Mouse (Mus musculus) midbrain, embryonic 12.5 days (tissue): ENCODE measurements around the gene Sf3b5. TPM values are rescaled to one million over a fixed set of nuclear protein-coding genes. Genes with fewer than 3 reads are reported as not detected.
"Not testable (repeated sequence)": the region's sequence is repeated elsewhere in the genome, so short reads cannot be mapped to it uniquely, and the experiment has no call there.

Experiments used
- ATAC-seq: fragments of 200-750 bp; cut with Nextera tagmentation; 2 replicates; pipeline ENCODE4 v1.8.0; 2017; ENCODE audit warnings: low read depth, moderate TSS enrichment, moderate library complexity; ENCODE audit not compliant: low FRiP score
- H3K27ac ChIP-seq: fragments of 300-500 bp; sonication (generic); replicated peaks from 2 replicates; pipeline ENCODE4 v1.5.1; 2016; ENCODE audit warnings: mild to moderate bottlenecking
- H3K27me3 ChIP-seq: fragments of 300-500 bp; sonication (generic); 2 replicates; pipeline ENCODE4 v1.6.1; 2016; ENCODE audit warnings: mild to moderate bottlenecking
- H3K36me3 ChIP-seq: fragments of 300-500 bp; sonication (generic); 2 replicates; pipeline ENCODE4 v1.6.1; 2016
- H3K4me1 ChIP-seq: fragments of 300-500 bp; sonication (generic); 2 replicates; pipeline ENCODE4 v1.6.1; 2016
- H3K4me2 ChIP-seq: fragments of 300-500 bp; sonication (generic); replicated peaks from 2 replicates; pipeline ENCODE4 v1.6.1; 2016; ENCODE audit warnings: mild to moderate bottlenecking, moderate library complexity
- H3K4me3 ChIP-seq: fragments of 300-500 bp; sonication (generic); 2 replicates; pipeline ENCODE4 v1.5.1; 2016; ENCODE audit warnings: mild to moderate bottlenecking
- H3K9ac ChIP-seq: fragments of 300-500 bp; sonication (generic); replicated peaks from 2 replicates; pipeline ENCODE4 v1.6.1; 2016; ENCODE audit warnings: mild to moderate bottlenecking, moderate library complexity
- H3K9me3 ChIP-seq: fragments of 300-500 bp; sonication (generic); 2 replicates; pipeline ENCODE4 v1.6.1; 2016; ENCODE audit warnings: mild to moderate bottlenecking
- WGBS: fragments of 180-500 bp; shearing (Covaris S2); methylation state at CpG from one replicate; pipeline ENCODE4 v1.1.7; 2016; 5-methylcytosine and 5-hydroxymethylcytosine counted together
- polyA plus RNA-seq: library from polyadenylated mRNA; unstranded; fragments of >200 nt; fragmentation: Nextera tagmentation; extraction: Ambion mirVana; gene quantifications from 2 replicates; pipeline ENCODE4 v1.2.1, GENCODE M21; 2016

Gene Sf3b5
- polyA plus RNA-seq, 1 experiment from 2014 or later, result 30.3 TPM

DNA sequence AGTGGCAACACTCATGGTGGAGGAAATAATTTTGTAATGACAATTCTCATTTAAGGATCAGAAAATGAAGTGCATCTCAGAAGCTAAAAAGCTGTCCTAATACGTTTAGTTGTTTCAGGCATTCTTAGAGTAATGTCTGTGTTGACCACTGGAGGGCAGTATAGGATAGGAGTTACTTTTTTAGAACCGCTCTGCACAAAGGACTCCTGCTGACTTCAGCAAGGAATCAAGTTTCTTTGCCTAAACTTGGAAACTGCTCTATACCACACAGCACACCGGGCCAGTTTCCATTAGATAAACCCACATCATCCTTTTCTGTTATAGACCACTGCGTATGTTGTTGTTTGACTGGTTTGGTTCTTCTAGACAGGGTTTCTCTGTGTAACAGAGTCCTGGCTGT, 11.4 kb downstream of the Sf3b5 start:
- peak; percentile 59; the same call in 1 of the 2 replicates for ATAC-seq
- Histone ChIP-seq H3K4me2 (no peak overlapping the region), H3K27ac (no peak overlapping the region), H3K9me3 (no peaks in the 10 kb centered on the region), H3K36me3 (no peaks in the 10 kb centered on the region), H3K4me1 (no peaks in the 10 kb centered on the region), H3K4me3 (no peak overlapping the region), H3K9ac (no peak overlapping the region), H3K27me3 (no peaks in the 10 kb centered on the region)
- WGBS, result 32% methylated on average over 4 of the region's 4 CpGs

DNA sequence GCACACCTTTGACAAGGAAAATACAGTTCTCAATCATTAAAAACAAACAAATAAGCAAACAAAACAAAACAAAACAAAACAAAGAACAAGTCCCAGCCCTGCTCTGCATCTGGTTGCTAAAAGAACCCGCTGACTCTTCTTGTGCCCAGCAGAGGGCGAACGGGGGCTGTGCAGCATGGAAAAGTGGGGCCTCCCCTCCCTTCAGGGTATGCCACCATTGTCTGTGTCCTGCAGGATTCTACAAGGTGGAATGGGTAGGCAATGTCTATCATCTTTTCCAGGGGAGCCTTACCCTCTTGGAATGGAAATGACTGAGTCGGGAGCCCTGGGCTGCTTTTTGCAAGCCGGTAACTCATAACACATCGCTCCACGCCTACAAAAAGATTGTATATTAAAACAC, 13.4 kb downstream of the Sf3b5 start:
- Histone ChIP-seq H3K4me2 (no peak overlapping the region), H3K36me3 (no peaks in the 10 kb centered on the region), H3K27ac (no peak overlapping the region), H3K4me3 (no peak overlapping the region), H3K4me1 (no peaks in the 10 kb centered on the region), H3K9ac (no peak overlapping the region), H3K9me3 (no peaks in the 10 kb centered on the region), H3K27me3 (no peaks in the 10 kb centered on the region)
- peak; percentile 38; the same call in 1 of the 2 replicates for ATAC-seq
- 63% methylated on average over 7 of the region's 7 CpGs for WGBS

DNA sequence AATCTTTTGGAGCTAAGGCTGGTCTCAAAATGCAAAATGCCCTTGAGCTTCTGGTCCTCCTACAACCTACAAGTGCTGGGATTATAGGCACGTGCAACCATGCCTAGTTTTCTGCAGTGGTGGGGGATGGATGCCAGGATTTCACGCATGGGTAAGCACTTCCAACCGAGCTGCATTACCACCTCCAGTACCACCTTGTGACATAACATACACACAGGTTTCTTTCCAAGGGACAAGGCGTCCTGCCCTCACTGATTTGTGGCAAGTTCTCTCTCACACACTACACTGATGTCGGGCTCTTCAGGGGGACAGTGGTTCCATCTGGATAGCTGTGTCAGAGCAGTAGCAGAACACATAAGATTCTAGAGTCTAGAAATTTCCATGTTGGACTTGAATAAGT, 13.9 kb downstream of the Sf3b5 start:
- no peak overlapping the region for H3K4me2 ChIP-seq
- no peaks in the 10 kb centered on the region for H3K9me3 ChIP-seq
- H3K4me3 ChIP-seq, result no peak overlapping the region
- H3K27ac ChIP-seq, result no peak overlapping the region
- no peak for ATAC-seq
- no peaks in the 10 kb centered on the region for H3K36me3 ChIP-seq
- no peaks in the 10 kb centered on the region for H3K27me3 ChIP-seq
- 76% methylated on average over 5 of the region's 5 CpGs for WGBS
- H3K9ac ChIP-seq, result no peak overlapping the region
- H3K4me1 ChIP-seq, result no peaks in the 10 kb centered on the region

DNA sequence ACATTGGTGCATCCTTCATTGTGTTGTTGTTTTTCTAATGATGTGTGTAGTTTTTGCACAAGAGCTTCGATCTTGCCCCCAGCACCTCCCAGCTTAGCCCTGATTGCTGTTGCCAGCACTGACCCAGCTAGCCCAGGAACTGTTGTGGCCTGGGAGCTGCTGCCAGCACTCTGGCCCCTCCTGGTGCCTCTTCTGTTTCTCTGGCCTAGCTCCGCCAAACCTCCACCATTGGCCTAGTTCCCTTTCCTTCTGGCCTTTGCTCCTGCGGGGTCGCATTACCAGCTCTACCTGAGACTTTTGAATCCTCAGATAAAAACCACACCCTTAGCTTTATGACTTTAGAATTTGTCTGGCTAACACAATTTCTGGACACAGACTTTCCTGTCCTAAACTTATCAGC, 17.0 kb downstream of the Sf3b5 start:
- Histone ChIP-seq H3K36me3 (no peaks in the 10 kb centered on the region), H3K9me3 (no peaks in the 10 kb centered on the region), H3K4me2 (no peak overlapping the region), H3K27me3 (no peaks in the 10 kb centered on the region), H3K27ac (no peak overlapping the region), H3K9ac (no peak overlapping the region), H3K4me3 (no peak overlapping the region), H3K4me1 (no peaks in the 10 kb centered on the region)
- no peak for ATAC-seq
- 88% methylated on average over 4 of the region's 4 CpGs for WGBS

DNA sequence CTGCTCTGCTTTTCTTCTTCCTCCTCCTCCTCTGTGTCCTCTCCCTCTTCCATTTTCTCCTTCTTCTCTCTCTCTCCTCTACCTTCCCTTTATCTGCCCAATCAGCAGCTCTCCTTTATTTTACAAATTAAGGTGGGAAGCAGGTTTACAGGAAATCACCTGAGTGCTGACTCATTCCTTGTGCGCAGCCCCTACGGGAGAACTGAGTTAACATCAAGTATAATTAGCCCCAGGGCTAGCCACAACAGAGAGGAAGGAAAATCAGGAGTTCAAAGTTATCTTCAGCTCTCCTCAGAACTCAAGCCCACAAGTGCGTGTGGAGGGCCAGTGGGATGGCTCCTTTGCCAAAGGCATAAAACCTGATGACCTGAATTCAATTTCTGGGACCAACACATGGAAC, 18.8 kb downstream of the Sf3b5 start:
- H3K27me3 ChIP-seq, H3K36me3 ChIP-seq, H3K4me2 ChIP-seq, H3K9ac ChIP-seq, H3K9me3 ChIP-seq, H3K27ac ChIP-seq, ATAC-seq, H3K4me1 ChIP-seq, H3K4me3 ChIP-seq: not testable (repeated sequence)
- WGBS, result 76% methylated on average over 3 of the region's 3 CpGs

DNA sequence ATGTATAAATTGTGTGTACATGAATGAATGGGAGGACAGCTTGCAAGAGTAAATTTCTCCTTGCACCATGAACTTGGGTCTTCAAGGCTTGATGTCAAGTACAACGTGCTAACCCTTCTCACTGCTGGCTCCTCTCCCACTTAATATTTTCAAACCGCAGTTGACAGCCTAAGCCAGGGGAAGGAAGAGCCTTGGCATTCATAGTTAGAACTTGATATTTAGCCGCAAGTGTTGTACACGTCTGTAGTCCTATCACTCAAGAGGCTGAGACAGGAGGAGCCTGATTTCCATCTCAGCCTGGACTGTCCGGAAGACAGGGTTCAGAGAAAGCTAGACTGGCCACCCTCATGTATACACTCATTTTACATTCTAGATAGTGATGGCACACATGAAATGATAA, 22.6 kb downstream of the Sf3b5 start:
- H3K36me3 ChIP-seq, result no peaks in the 10 kb centered on the region
- H3K4me3 ChIP-seq, result no peak overlapping the region
- no peak overlapping the region for H3K4me2 ChIP-seq
- no peak overlapping the region for H3K9ac ChIP-seq
- WGBS, result 91% methylated on average over 5 of the region's 5 CpGs
- H3K27me3 ChIP-seq, result no peaks in the 10 kb centered on the region
- no peak for ATAC-seq
- no peaks in the 10 kb centered on the region for H3K4me1 ChIP-seq
- no peaks in the 10 kb centered on the region for H3K9me3 ChIP-seq
- H3K27ac ChIP-seq, result no peak overlapping the region

DNA sequence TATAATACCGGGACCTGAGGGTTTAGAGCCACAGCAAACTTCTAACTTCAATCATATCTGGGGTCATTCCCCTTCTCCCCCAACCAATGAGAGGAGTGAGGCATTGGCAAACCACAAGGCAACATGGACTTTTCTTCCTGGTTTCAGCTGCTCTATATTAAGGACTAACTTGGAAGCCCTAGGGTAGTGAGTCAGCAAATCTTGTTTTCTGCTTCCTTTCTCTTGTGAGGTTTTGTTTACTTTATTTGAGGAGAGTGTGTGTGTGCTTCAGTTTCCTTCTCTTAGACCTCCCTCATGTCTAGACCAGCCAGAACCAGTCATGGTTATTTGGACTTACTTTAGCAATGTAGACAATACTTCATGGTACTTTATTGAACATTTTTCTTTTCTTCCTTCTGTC, 23.1 kb downstream of the Sf3b5 start:
- H3K27me3 ChIP-seq, result no peaks in the 10 kb centered on the region
- no peak overlapping the region for H3K4me3 ChIP-seq
- H3K4me2 ChIP-seq, result no peak overlapping the region
- 97% methylated on average over 1 of the region's 1 CpGs for WGBS
- H3K4me1 ChIP-seq, result no peaks in the 10 kb centered on the region
- no peaks in the 10 kb centered on the region for H3K36me3 ChIP-seq
- no peak overlapping the region for H3K27ac ChIP-seq
- no peaks in the 10 kb centered on the region for H3K9me3 ChIP-seq
- ATAC-seq, result no peak
- H3K9ac ChIP-seq, result no peak overlapping the region

DNA sequence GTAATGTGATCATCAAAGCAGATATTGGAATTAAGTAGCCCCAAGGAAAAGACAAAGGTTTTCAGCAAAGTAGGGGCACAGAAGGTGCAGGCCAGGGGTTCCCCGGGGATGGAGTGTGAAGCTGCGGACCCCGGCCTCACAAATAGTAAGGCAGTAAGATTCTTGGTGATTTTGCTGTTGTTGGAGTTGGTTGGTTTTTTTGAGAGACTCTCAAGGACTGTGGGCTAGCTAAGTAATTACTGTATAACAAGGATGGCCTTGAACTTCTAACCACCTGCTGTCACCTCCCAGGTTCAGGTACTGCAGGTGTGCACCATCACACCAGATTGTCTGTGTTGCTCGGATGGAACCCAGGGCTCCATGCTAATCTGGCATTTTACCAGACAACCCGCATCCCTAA, 24.3 kb downstream of the Sf3b5 start:
- 85% methylated on average over 5 of the region's 5 CpGs for WGBS

DNA sequence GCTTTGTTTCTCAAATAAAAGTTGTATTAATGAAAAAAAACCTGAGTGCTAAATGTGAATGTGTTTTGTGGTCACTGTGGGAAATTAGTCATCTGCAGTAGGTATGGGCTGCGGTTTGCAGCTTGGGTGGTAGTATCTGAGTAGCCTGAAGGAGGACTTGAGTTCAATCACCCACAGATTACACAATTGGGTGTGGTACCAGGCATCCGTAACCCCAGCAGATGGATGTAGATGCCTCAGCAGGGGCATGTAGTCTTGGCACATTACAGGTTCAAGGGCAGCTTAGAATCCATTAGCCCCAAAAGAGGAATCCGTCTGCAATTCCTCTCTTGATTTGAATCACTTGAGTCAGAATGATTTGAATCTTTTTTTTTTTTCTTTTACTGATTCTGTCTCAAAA, 30.1 kb downstream of the Sf3b5 start:
- 88% methylated on average over 3 of the region's 3 CpGs for WGBS
- H3K9me3 ChIP-seq, result no peaks in the 10 kb centered on the region
- H3K9ac ChIP-seq, result no peak overlapping the region
- H3K36me3 ChIP-seq, result no peaks in the 10 kb centered on the region
- H3K27ac ChIP-seq, result no peak overlapping the region
- no peaks in the 10 kb centered on the region for H3K4me1 ChIP-seq
- no peak overlapping the region for H3K4me3 ChIP-seq
- ATAC-seq, result no peak
- H3K27me3 ChIP-seq, result no peaks in the 10 kb centered on the region
- H3K4me2 ChIP-seq, result no peak overlapping the region

More for the DNA sequence above, 24.3 kb downstream of the Sf3b5 start:
- no peak overlapping the region for H3K27ac ChIP-seq
- no peaks in the 10 kb centered on the region for H3K9me3 ChIP-seq
- ATAC-seq, result no peak
- no peak overlapping the region for H3K4me2 ChIP-seq
- H3K4me1 ChIP-seq, result no peaks in the 10 kb centered on the region
- H3K4me3 ChIP-seq, result no peak overlapping the region
- H3K27me3 ChIP-seq, result no peaks in the 10 kb centered on the region
- no peak overlapping the region for H3K9ac ChIP-seq
- H3K36me3 ChIP-seq, result no peaks in the 10 kb centered on the region

DNA sequence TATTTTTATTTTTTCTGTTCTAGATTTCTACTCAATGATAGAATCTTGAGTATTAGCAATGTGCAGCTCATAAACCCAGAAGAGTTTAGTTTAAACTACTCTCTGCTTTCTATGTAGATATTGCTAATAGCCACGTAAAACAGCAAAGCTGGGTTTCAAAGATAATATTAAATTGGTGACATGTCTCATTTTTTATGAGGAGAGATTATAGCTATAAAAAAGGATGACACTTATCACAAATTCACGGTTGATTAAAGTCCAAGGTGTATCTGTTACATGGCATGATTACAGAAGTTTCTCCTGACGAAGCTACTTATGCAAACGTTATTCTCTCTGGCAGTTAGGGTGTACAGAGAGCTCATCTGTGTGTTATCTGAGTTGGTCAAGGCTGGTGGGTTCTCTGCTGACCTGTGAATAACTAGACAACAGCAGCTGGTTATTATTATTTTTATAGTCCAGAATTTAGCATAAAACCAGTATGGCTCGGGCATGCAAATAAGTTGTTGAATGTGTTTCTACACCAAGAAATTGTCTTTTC, 34.6 kb downstream of the Sf3b5 start:
- WGBS, result 87% methylated on average over 5 of the region's 5 CpGs
- H3K9ac ChIP-seq, result no peak overlapping the region
- no peaks in the 10 kb centered on the region for H3K4me1 ChIP-seq
- H3K27me3 ChIP-seq, result no peaks in the 10 kb centered on the region
- no peak overlapping the region for H3K27ac ChIP-seq
- H3K9me3 ChIP-seq, result no peaks in the 10 kb centered on the region
- H3K36me3 ChIP-seq, result no peaks in the 10 kb centered on the region
- no peak for ATAC-seq
- no peak overlapping the region for H3K4me3 ChIP-seq
- no peak overlapping the region for H3K4me2 ChIP-seq

DNA sequence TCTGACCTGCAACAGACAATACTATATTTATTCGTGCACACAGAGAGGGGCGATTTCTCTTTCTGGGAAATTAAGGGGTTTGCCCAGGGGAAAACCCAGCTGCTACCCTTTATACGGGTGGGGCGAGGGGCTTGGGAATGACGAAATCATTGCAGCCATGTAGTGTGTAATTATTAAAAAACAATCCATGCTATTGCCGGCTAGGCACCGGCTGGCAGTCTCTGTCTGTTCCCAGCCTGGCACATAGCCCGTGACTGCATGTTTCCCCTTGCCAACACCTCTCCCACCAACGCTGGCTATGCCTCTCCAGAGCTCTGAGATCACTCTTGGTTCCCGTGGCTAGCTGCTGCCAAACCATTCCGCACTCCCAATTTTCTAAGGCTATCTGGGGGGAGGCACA, 39.5 kb downstream of the Sf3b5 start:
- Histone ChIP-seq H3K27me3 (no peaks in the 10 kb centered on the region), H3K9me3 (no peaks in the 10 kb centered on the region), H3K4me2 (no peak overlapping the region), H3K27ac (no peak overlapping the region), H3K9ac (no peak overlapping the region), H3K36me3 (no peaks in the 10 kb centered on the region), H3K4me1 (no peaks in the 10 kb centered on the region), H3K4me3 (no peak overlapping the region)
- WGBS, result 91% methylated on average over 11 of the region's 11 CpGs
- ATAC-seq, result no peak

DNA sequence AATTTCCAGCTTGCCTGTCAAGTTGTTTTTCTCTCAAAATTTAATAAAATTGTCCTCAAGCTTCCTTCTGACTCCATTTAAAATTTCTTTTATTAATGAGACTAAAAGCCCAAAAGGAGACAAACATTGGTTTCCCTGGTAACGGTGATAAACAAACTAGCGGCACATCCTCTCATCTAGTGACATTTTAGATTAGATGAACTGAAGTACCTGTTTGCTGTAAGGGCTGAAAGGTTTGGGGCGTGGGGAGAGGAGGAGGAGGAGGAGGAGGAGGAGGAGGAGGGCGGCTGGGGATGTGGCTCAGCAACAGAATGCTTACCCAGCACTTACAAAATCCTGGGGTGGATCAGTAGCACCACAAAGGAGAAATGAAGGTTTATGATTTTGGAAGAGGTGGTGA, 42.7 kb downstream of the Sf3b5 start:
- H3K36me3 ChIP-seq, result no peaks in the 10 kb centered on the region
- H3K27ac ChIP-seq, result no peak overlapping the region
- no peaks in the 10 kb centered on the region for H3K4me1 ChIP-seq
- peaks cover 4% of the 10 kb centered on the region; the same call in 1 of the 2 replicates for H3K9me3 ChIP-seq
- H3K27me3 ChIP-seq, result no peaks in the 10 kb centered on the region
- ATAC-seq, result no peak
- H3K4me3 ChIP-seq, result no peak overlapping the region
- no peak overlapping the region for H3K9ac ChIP-seq
- H3K4me2 ChIP-seq, result no peak overlapping the region
- 50% methylated on average over 4 of the region's 4 CpGs for whole genome bisulfite sequencing

DNA sequence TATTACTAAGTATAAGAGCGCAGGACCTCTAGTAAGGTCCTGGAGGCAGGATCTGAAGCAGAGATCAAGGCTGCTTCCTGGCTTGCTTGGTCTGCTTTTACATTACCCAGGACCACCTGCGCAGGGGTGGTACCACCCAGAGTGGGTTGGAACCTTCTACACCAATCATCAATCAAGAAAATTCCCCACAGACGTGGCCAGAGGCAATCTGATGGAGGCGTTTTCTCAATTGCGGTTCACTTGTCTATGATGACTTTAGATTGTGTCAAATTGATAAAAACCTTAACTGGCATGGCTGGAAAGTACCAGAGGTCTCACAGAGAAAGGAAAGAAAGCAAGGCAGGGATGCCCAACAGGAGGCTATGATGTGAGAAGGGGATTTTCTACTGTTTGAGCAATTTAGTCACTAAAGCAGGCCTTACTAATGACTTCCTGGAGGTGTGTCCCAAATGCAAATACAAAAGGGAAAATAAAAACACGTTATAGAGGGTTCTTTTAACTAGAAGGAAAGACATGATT, 51.8 kb downstream of the Sf3b5 start:
- H3K4me2 ChIP-seq, result no peak overlapping the region
- no peak overlapping the region for H3K9ac ChIP-seq
- H3K4me1 ChIP-seq, result peaks cover 9% of the 10 kb centered on the region
- no peak overlapping the region for H3K27ac ChIP-seq
- H3K27me3 ChIP-seq, result peaks cover 30% of the 10 kb centered on the region
- no peaks in the 10 kb centered on the region for H3K36me3 ChIP-seq
- H3K9me3 ChIP-seq, result peaks cover under 1% of the 10 kb centered on the region; the same call in 1 of the 2 replicates
- no peak for ATAC-seq
- H3K4me3 ChIP-seq, result no peak overlapping the region
- WGBS, result 87% methylated on average over 6 of the region's 6 CpGs
